Mouse (Mus musculus) liver, adult 2 months (tissue): ENCODE results near the gene Vps26b.

Experiments used
- CTCF ChIP-seq: fragments of 200-500 bp; IDR thresholded peaks from 2 replicates; pipeline ENCODE4 v1.5.1; 2011; ENCODE audit warnings: low read depth, low read length, control low read depth
- POLR2A ChIP-seq: fragments of 200-500 bp; IDR thresholded peaks from 2 replicates; pipeline ENCODE4 v1.6.1; 2011; ENCODE audit warnings: low read length, control low read depth; ENCODE audit not compliant: insufficient read depth; ENCODE audit errors: extremely low read depth

DNA sequence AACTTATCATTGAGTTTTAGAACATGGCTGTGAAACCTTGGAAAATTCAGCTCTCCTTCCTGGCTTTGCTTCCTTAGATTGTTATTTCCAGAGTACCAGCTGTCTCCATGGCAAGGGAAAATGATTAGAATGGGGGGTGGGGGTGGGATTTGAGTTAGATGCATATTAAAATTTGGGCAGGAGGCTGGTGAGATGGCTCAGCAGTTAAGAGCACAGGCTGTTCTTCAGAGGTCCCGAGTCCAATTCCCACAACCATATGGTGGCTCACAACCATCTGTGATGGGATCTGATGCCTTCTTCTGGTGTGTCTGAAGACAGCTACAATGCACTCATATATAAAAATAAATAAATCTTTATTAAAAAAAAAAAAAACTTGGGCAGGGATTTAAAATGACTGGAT, 23.9 kb downstream of the Vps26b start:
- TF ChIP-seq CTCF (no peak), POLR2A (no peak)
